ENCODE assay signal across 21 mouse cellular contexts in the genomic region with DNA sequence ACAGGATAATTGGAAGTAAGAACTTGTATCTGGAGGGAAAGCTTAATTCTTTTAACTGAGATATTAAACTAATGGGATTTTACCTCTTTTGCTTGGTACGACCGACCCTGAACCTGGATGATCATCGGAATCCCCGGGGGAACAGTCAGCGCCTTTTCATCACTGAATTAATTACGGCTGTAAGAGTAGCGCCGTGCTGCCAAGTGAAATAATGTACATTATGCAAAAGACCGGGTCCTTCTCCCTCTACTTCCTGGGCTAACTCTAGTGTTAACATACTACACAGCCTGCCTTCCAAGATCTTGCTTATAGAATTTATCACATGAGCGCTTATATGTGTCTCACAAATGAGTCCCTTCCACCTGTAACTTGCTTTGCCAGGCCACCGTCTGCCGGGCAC. TPM values are rescaled to one million over a fixed set of nuclear protein-coding genes. Genes with fewer than 3 reads are reported as not detected.
DNase-seq lines count a peak whose midpoint lies in the region; ATAC-seq and TF ChIP-seq lines count a peak whose summit lies in the region.
"Had no signal": no experiment of that assay in that cellular context is flagged by ENCODE, and none has a peak within 500 bp of the region (broad histone marks: within the 10 kb centered on the region; RNA-seq: fewer than 3 reads in every experiment).

No protein-coding gene starts in this region.

- 71% methylated on average over 12 of the region's 12 CpGs for WGBS in hindbrain, embryonic 14.5 days
- 87% methylated on average over 12 of the region's 12 CpGs for whole genome bisulfite sequencing in hindbrain, embryonic 12.5 days
- 68% methylated on average over 12 of the region's 12 CpGs for WGBS in hindbrain, postnatal 0 days
- WGBS in hindbrain, embryonic 11.5 days = 90% methylated on average over 12 of the region's 12 CpGs
- 71% methylated on average over 12 of the region's 12 CpGs for WGBS in neural tube, embryonic 13.5 days
- 56% methylated on average over 12 of the region's 12 CpGs for WGBS in neural tube, embryonic 15.5 days

- H3K4me2 ChIP-seq in hindbrain, embryonic 14.5 days (replicated peaks) = no peak overlapping the region
- no peak overlapping the region for H3K4me2 ChIP-seq in hindbrain, embryonic 12.5 days (replicated peaks)
- H3K4me2 ChIP-seq in hindbrain, postnatal 0 days (ENCODE audit: low read depth, low read length) = no peak overlapping the region
- H3K4me2 ChIP-seq in hindbrain, embryonic 11.5 days (replicated peaks; ENCODE audit: low read depth, low read length) = no peak overlapping the region
- H3K4me2 ChIP-seq in neural tube, embryonic 13.5 days = no peak overlapping the region
- H3K4me2 ChIP-seq in neural tube, embryonic 15.5 days = no peak overlapping the region
- H3K4me2 ChIP-seq: forebrain, embryonic 13.5 days; heart, embryonic 11.5 days had no signal

- no peaks in the 10 kb centered on the region for H3K9me3 ChIP-seq in hindbrain, embryonic 14.5 days (ENCODE audit: control insufficient read depth, low read length)
- no peaks in the 10 kb centered on the region for H3K9me3 ChIP-seq in hindbrain, embryonic 12.5 days (replicated peaks)
- H3K9me3 ChIP-seq in hindbrain, postnatal 0 days (ENCODE audit: low read length) = no peaks in the 10 kb centered on the region
- H3K9me3 ChIP-seq in hindbrain, embryonic 11.5 days (ENCODE audit: control insufficient read depth, low read length) = no peaks in the 10 kb centered on the region
- H3K9me3 ChIP-seq in neural tube, embryonic 13.5 days = 0 out of 2 replicates have a peak, but pooled peaks cover 5% of the 10 kb centered on the region
- no peaks in the 10 kb centered on the region for H3K9me3 ChIP-seq in neural tube, embryonic 15.5 days (replicated peaks)
- H3K9me3 ChIP-seq: forebrain, embryonic 10.5 days; forebrain, embryonic 13.5 days had no signal

- DNase-seq in hindbrain, embryonic 14.5 days (ENCODE audit: low spot score) = peak; percentile 25
- peak; percentile 16 for DNase-seq in hindbrain, postnatal 0 days (ENCODE audit: low spot score)
- DNase-seq in hindbrain, embryonic 11.5 days (ENCODE audit: low spot score) = no peak
- DNase-seq: adrenal gland, adult 8-10 months; adrenal gland, postnatal 25 days; cerebellum, adult 18-20 months; cerebellum, adult 9-10 months; cerebellum, postnatal 14 days; gastrocnemius, postnatal 10 days; gastrocnemius, postnatal 36 days; heart, adult 2 months had no signal

- no peak overlapping the region for H3K4me3 ChIP-seq in hindbrain, embryonic 14.5 days (replicated peaks; ENCODE audit: low read length)
- no peak overlapping the region for H3K4me3 ChIP-seq in hindbrain, embryonic 12.5 days
- H3K4me3 ChIP-seq in hindbrain, postnatal 0 days (ENCODE audit: low read length) = no peak overlapping the region
- H3K4me3 ChIP-seq in hindbrain, embryonic 11.5 days (ENCODE audit: low read depth, low read length) = no peak overlapping the region
- no peak overlapping the region for H3K4me3 ChIP-seq in neural tube, embryonic 13.5 days
- H3K4me3 ChIP-seq in neural tube, embryonic 15.5 days (replicated peaks) = no peak overlapping the region
- H3K4me3 ChIP-seq: forebrain, embryonic 10.5 days; forebrain, embryonic 13.5 days; heart, adult 2 months had no signal

- TF ChIP-seq CTCF in hindbrain, postnatal 0 days (IDR thresholded peaks at IDR 0.05; ENCODE audit: low read depth) = no peak

- no peaks in the 10 kb centered on the region for H3K27me3 ChIP-seq in hindbrain, embryonic 14.5 days (ENCODE audit: control insufficient read depth, insufficient read depth, low read length)
- H3K27me3 ChIP-seq in hindbrain, embryonic 12.5 days = no peaks in the 10 kb centered on the region
- no peaks in the 10 kb centered on the region for H3K27me3 ChIP-seq in hindbrain, postnatal 0 days (ENCODE audit: insufficient read depth, low read length)
- no peaks in the 10 kb centered on the region for H3K27me3 ChIP-seq in hindbrain, embryonic 11.5 days (ENCODE audit: control insufficient read depth, insufficient read depth, low read length)
- no peaks in the 10 kb centered on the region for H3K27me3 ChIP-seq in neural tube, embryonic 13.5 days
- no peaks in the 10 kb centered on the region for H3K27me3 ChIP-seq in neural tube, embryonic 15.5 days (replicated peaks)
- H3K27me3 ChIP-seq: forebrain, embryonic 13.5 days had no signal

- no peak overlapping the region for H3K9ac ChIP-seq in hindbrain, embryonic 14.5 days
- no peak overlapping the region for H3K9ac ChIP-seq in hindbrain, embryonic 12.5 days
- no peak overlapping the region for H3K9ac ChIP-seq in hindbrain, postnatal 0 days (replicated peaks; ENCODE audit: low read length)
- H3K9ac ChIP-seq in hindbrain, embryonic 11.5 days (ENCODE audit: low read depth, low read length) = no peak overlapping the region
- no peak overlapping the region for H3K9ac ChIP-seq in neural tube, embryonic 13.5 days
- no peak overlapping the region for H3K9ac ChIP-seq in neural tube, embryonic 15.5 days (replicated peaks)
- H3K9ac ChIP-seq: forebrain, embryonic 13.5 days had no signal

- ATAC-seq in hindbrain, embryonic 14.5 days (ENCODE audit: low FRiP score) = no peak
- no peak for ATAC-seq in hindbrain, embryonic 12.5 days (ENCODE audit: low FRiP score)
- ATAC-seq in hindbrain, postnatal 0 days = 0 out of 2 replicates have a peak, but pooled peaks have one; percentile 29
- ATAC-seq in hindbrain, embryonic 11.5 days (ENCODE audit: low FRiP score) = no peak
- peak; percentile 56 for ATAC-seq in neural tube, embryonic 13.5 days (ENCODE audit: low read depth)
- no peak; the same call in 1 of the 2 replicates for ATAC-seq in neural tube, embryonic 15.5 days (ENCODE audit: low FRiP score)
- ATAC-seq: activated CD4-positive, CD25-positive, alpha-beta regulatory T cell, adult 4 months; forebrain, embryonic 13.5 days; forebrain, embryonic 16.5 days; inflammation-experienced regulatory T-cells, adult 6 months; intestine, embryonic 16.5 days had no signal

- H3K27ac ChIP-seq in hindbrain, embryonic 14.5 days = no peak overlapping the region
- no peak overlapping the region for H3K27ac ChIP-seq in hindbrain, embryonic 12.5 days
- H3K27ac ChIP-seq in hindbrain, postnatal 0 days = no peak overlapping the region
- no peak overlapping the region for H3K27ac ChIP-seq in hindbrain, embryonic 11.5 days (ENCODE audit: low read depth, low read length)
- H3K27ac ChIP-seq in neural tube, embryonic 13.5 days (replicated peaks) = no peak overlapping the region
- no peak overlapping the region for H3K27ac ChIP-seq in neural tube, embryonic 15.5 days (replicated peaks)
- H3K27ac ChIP-seq: forebrain, embryonic 10.5 days; forebrain, embryonic 13.5 days; heart, adult 2 months had no signal

- H3K4me1 ChIP-seq in hindbrain, embryonic 14.5 days (replicated peaks; ENCODE audit: control insufficient read depth, insufficient read depth, low read length) = no peaks in the 10 kb centered on the region
- no peaks in the 10 kb centered on the region for H3K4me1 ChIP-seq in hindbrain, embryonic 12.5 days
- no peaks in the 10 kb centered on the region for H3K4me1 ChIP-seq in hindbrain, postnatal 0 days (ENCODE audit: insufficient read depth, low read length)
- H3K4me1 ChIP-seq in hindbrain, embryonic 11.5 days (replicated peaks; ENCODE audit: control insufficient read depth, insufficient read depth, low read length) = no peaks in the 10 kb centered on the region
- no peaks in the 10 kb centered on the region for H3K4me1 ChIP-seq in neural tube, embryonic 13.5 days (replicated peaks)
- peaks cover 4% of the 10 kb centered on the region; the same call in 1 of the 2 replicates for H3K4me1 ChIP-seq in neural tube, embryonic 15.5 days
- H3K4me1 ChIP-seq: forebrain, embryonic 10.5 days; forebrain, embryonic 13.5 days had no signal

- no peaks in the 10 kb centered on the region for H3K36me3 ChIP-seq in hindbrain, embryonic 14.5 days (replicated peaks; ENCODE audit: control insufficient read depth, insufficient read depth)
- H3K36me3 ChIP-seq in hindbrain, embryonic 12.5 days = no peaks in the 10 kb centered on the region
- no peaks in the 10 kb centered on the region for H3K36me3 ChIP-seq in hindbrain, postnatal 0 days (ENCODE audit: insufficient read depth, low read length)
- no peaks in the 10 kb centered on the region for H3K36me3 ChIP-seq in hindbrain, embryonic 11.5 days (ENCODE audit: control insufficient read depth, insufficient read depth, low read length)
- H3K36me3 ChIP-seq in neural tube, embryonic 13.5 days = no peaks in the 10 kb centered on the region
- H3K36me3 ChIP-seq in neural tube, embryonic 15.5 days = no peaks in the 10 kb centered on the region
- H3K36me3 ChIP-seq: forebrain, embryonic 10.5 days had no signal

RNA-seq across cellular contexts. Expression of gene 1500009L16Rik, which starts 16.0 kb away (rescaled TPM):
- polyA plus RNA-seq in hindbrain, embryonic 14.5 days (2014; fragmentation: Nextera tagmentation; extraction: Ambion mirVana) = 87.9 and 88.7 TPM in 2 replicates
- 40.3 and 42.9 TPM in 2 replicates for polyA plus RNA-seq in hindbrain, embryonic 12.5 days (2016; fragmentation: Nextera tagmentation; extraction: Ambion mirVana)
- 31.7 and 37.6 TPM in 2 replicates for total RNA-seq in hindbrain, postnatal 0 days (2014; rRNA removed)
- polyA plus RNA-seq in hindbrain, postnatal 0 days (2015; fragmentation: Nextera tagmentation; extraction: Ambion mirVana) = 98.9 and 108 TPM in 2 replicates
- polyA plus RNA-seq in hindbrain, embryonic 11.5 days (2014; fragmentation: Nextera tagmentation; extraction: Ambion mirVana) = 39.3 and 50.8 TPM in 2 replicates
- 58.5 and 68.7 TPM in 2 replicates for polyA plus RNA-seq in neural tube, embryonic 13.5 days (2015; fragmentation: Nextera tagmentation; extraction: Ambion mirVana)
- polyA plus RNA-seq in neural tube, embryonic 15.5 days (2015; fragmentation: Nextera tagmentation; extraction: Ambion mirVana) = 102 and 103 TPM in 2 replicates

RNA-seq across cellular contexts. Expression of gene Appl2, which starts 58.1 kb away (rescaled TPM):
- polyA plus RNA-seq in hindbrain, embryonic 14.5 days (2014; fragmentation: Nextera tagmentation; extraction: Ambion mirVana) = 37.1 and 39.9 TPM in 2 replicates
- polyA plus RNA-seq in hindbrain, embryonic 12.5 days (2016; fragmentation: Nextera tagmentation; extraction: Ambion mirVana) = 58.6 and 64.5 TPM in 2 replicates
- 42.2 and 65.0 TPM in 2 replicates for total RNA-seq in hindbrain, postnatal 0 days (2014; rRNA removed)
- polyA plus RNA-seq in hindbrain, postnatal 0 days (2015; fragmentation: Nextera tagmentation; extraction: Ambion mirVana) = 45.2 and 48.6 TPM in 2 replicates
- 32.0 and 38.5 TPM in 2 replicates for polyA plus RNA-seq in hindbrain, embryonic 11.5 days (2014; fragmentation: Nextera tagmentation; extraction: Ambion mirVana)
- polyA plus RNA-seq in neural tube, embryonic 13.5 days (2015; fragmentation: Nextera tagmentation; extraction: Ambion mirVana) = 42.7 and 51.0 TPM in 2 replicates
- polyA plus RNA-seq in neural tube, embryonic 15.5 days (2015; fragmentation: Nextera tagmentation; extraction: Ambion mirVana) = 40.8 and 45.7 TPM in 2 replicates

Comparison
In these comparisons a context has a peak if more than half of its experiments do, and no peak if none do; other contexts are left out.
1. ATAC-seq: peak in hindbrain, postnatal 0 days (single experiment) and neural tube, embryonic 13.5 days (single experiment); none in hindbrain, embryonic 14.5 days (single experiment), hindbrain, embryonic 12.5 days (single experiment), hindbrain, embryonic 11.5 days (single experiment) and neural tube, embryonic 15.5 days (single experiment).